Mouse (Mus musculus) neural tube, embryonic 10.5 days (tissue): Measurements from ENCODE around the gene Gabpb1.

ENCODE experiments used
- DNase-seq: peaks from one replicate; pipeline ENCODE4 v3.0.0-alpha.2; 2017; ENCODE audit warnings: low spot score; ENCODE audit errors: extremely low spot score

Gene Gabpb1

GRCm38 (mm10) chr2:126596347-126597072 lies 79.6 kb downstream of the Gabpb1 start:
- no peak for DNase-seq

DNA sequence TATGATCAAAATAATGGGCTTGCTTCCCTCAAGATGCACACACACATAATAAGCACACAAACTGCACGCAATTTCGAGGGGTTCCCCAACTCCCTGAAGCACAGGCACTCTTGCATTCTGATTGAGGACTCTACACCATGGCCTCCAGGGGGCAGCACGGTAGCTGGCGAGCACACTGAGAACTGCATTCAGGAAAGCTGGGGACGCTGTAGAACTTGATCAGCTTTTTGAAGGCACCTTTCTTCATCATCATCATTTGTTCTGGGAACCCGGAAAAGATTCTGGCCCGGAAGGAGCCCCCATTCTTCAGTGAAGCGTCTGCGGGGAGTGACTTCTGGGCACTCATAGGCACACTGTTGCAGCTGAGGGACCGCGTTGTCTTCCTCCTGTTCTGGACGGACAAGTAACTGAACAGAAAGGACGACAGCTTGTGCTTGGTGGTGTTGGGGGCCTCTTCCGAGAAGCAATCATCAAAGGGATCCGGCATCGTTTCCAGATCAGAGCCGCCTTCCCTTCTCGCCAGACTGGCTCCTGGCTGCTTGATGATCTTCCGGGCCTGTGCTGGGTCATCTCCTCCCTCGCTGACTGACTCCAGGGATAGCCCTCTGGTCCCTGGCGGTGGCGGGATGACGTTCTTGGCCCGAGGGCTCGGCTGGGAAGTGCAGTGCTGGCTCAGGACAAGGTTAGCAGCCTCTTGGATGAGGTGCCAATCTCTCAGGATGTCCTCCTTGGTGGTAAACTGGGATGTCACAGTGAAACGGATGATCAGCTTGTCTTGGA lies 82.1 kb downstream of the Gabpb1 start:
- DNase-seq, result peak; percentile 73

DNA sequence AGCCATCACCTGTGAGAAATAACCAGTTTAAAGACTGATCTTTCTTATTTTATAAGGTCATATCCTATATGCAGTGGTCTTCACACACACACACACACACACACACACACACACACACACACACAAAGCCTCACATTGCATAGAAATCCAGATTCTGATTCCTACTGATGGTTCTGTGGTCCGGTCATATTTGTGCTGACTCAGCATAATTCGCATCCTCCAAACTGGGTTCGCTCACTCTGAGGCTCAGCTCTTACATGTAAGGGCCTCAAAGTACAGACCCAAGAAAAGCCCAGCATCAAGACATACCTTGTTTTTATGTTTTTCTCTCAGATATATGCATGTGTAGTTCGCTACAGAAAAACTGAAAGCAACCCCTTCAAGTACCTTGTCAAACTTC lies 84.8 kb downstream of the Gabpb1 start:
- no peak for DNase-seq

- no peak for DNase-seq
These were observed 88.7 kb downstream of the Gabpb1 start for GRCm38 (mm10) chr2:126587468-126587867.

- DNase-seq, result no peak
These were observed 91.3 kb downstream of the Gabpb1 start for GRCm38 (mm10) chr2:126584621-126585369.

DNA sequence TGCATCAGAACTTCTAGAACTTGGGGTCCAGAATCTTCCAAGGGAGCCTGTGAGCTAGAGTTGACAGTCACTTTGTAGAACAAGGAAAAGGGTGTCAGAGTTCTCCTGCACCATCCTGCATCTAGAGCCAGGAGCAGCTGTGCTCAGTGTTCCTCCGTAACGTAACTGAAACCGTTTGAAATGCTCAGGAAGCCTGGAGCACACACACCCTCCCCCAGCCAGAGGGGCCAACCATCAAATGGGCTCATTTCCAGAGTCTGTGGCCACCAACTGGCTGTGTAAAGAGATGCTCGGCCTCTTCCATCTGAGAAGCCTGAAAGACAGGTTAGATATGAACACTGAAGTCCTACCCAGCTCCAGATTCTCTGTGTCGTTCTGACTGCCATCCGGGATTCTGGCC lies 92.2 kb downstream of the Gabpb1 start:
- no peak for DNase-seq

GRCm38 (mm10) chr2:126579282-126579681 lies 96.9 kb downstream of the Gabpb1 start:
- no peak for DNase-seq
